Mouse (Mus musculus) embryonic fibroblast, embryonic 13.5 days (primary cell): ENCODE data around the gene BC048562. TPM values are rescaled to one million over a fixed set of nuclear protein-coding genes. Genes with fewer than 3 reads are reported as not detected.

Experiments used
- H3K27ac ChIP-seq: 2 replicates; pipeline ENCODE4 v1.5.1; 2012; ENCODE audit warnings: low read length, control low read depth, inconsistent platforms; ENCODE audit not compliant: insufficient read depth
- H3K4me1 ChIP-seq: 2 replicates; pipeline ENCODE4 v1.6.1; 2011; ENCODE audit warnings: low read length; ENCODE audit not compliant: control insufficient read depth, insufficient read depth
- H3K4me3 ChIP-seq: 2 replicates; pipeline ENCODE4 v1.5.1; 2011; ENCODE audit warnings: mild to moderate bottlenecking, control low read depth, low read length; ENCODE audit not compliant: insufficient read depth
- CTCF ChIP-seq: IDR thresholded peaks from 2 replicates; pipeline ENCODE4 v1.5.1; 2011; ENCODE audit warnings: mild to moderate bottlenecking, control low read depth, low read length, moderate library complexity, borderline replicate concordance; ENCODE audit not compliant: insufficient read depth
- POLR2A ChIP-seq: IDR thresholded peaks from 2 replicates; pipeline ENCODE4 v1.6.1; 2011; ENCODE audit warnings: low read depth, mild to moderate bottlenecking, control low read depth, low read length, moderate library complexity
- polyA plus RNA-seq: library from polyadenylated mRNA; stranded (reverse); fragments of >200 nt; gene quantifications from 2 replicates; pipeline ENCODE4 v1.2.4, GENCODE M21; 2011; ENCODE audit warnings: low read depth; ENCODE audit not compliant: missing spikeins, insufficient read length

Gene BC048562
- polyA plus RNA-seq, 1 experiment = not detected

DNA sequence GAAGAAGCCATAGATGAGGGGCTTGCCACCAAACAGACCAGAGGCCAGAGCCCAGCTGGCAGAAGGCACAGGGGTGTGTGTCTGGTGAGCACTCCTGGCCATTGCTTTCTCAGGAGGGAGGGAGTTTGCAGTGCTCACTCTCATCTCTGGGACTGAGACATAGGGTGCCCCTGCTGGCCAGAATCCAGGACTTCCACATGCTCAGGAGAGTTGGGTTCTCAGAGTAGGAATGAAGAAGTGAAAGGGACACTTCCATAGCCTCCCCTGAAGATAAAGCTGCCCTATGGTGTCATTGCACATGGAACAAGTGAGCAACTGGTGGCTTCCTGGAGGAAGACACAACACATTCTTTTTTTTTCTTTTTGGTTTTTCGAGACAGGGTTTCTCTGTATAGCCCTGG is 38.2 kb downstream of the BC048562 start:
- 0 out of 2 replicates have a peak, but pooled peaks cover 6% of the 10 kb centered on the region for H3K4me1 ChIP-seq
- no peak overlapping the region for H3K4me3 ChIP-seq
- TF ChIP-seq POLR2A = no peak
- no peak for TF ChIP-seq CTCF
- no peak overlapping the region for H3K27ac ChIP-seq

GRCm38 (mm10) chr9:108478638-108479156 is 42.4 kb downstream of the BC048562 start:
- peak overlapping the region; percentile 92 for H3K27ac ChIP-seq
- H3K4me1 ChIP-seq = 0 out of 2 replicates have a peak, but pooled peaks cover 6% of the 10 kb centered on the region
- peak; percentile 74 for TF ChIP-seq POLR2A
- no peak for TF ChIP-seq CTCF
- H3K4me3 ChIP-seq = peak overlapping the region; percentile 38

DNA sequence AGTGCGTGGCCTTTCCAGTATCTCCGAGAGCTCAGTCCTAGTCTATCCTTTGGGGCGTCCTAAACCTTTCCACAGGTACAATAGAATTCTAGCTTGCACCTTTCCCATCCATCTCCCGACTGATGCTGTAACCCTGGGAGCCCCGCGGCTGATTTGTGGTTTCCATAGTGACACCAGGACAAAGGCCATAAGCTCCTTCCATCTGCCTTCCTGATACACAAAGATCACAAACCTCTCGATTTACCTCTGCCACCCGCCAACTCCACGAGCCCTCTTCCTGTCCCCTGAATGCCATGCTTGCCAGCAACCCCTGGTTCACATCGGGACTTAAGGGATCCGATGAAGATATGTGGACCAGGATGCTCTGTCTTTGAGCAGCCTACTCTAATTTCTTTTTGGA is 43.0 kb downstream of the BC048562 start:
- TF ChIP-seq CTCF = no peak
- TF ChIP-seq POLR2A = no peak
- Histone ChIP-seq H3K4me3 (no peak overlapping the region), H3K4me1 (0 out of 2 replicates have a peak, but pooled peaks cover 6% of the 10 kb centered on the region)

GRCm38 (mm10) chr9:108479721-108480351 is 43.6 kb downstream of the BC048562 start, which contains the start of gene Lamb2:
Gene Lamb2, plus strand, starts transcription at chr9:108479736.
- Histone ChIP-seq H3K27ac (peak within 1 kb of the TSS; percentile 92), H3K4me1 (0 out of 2 replicates have a peak, but pooled peaks cover 6% of the 10 kb centered on the region), H3K4me3 (peak within 1 kb of the TSS; percentile 76)
- peak; percentile 98 for TF ChIP-seq POLR2A
- TF ChIP-seq CTCF = no peak

More for the DNA sequence above, 43.0 kb downstream of the BC048562 start:
- no peak overlapping the region; the same call in 1 of the 2 replicates for H3K27ac ChIP-seq

DNA sequence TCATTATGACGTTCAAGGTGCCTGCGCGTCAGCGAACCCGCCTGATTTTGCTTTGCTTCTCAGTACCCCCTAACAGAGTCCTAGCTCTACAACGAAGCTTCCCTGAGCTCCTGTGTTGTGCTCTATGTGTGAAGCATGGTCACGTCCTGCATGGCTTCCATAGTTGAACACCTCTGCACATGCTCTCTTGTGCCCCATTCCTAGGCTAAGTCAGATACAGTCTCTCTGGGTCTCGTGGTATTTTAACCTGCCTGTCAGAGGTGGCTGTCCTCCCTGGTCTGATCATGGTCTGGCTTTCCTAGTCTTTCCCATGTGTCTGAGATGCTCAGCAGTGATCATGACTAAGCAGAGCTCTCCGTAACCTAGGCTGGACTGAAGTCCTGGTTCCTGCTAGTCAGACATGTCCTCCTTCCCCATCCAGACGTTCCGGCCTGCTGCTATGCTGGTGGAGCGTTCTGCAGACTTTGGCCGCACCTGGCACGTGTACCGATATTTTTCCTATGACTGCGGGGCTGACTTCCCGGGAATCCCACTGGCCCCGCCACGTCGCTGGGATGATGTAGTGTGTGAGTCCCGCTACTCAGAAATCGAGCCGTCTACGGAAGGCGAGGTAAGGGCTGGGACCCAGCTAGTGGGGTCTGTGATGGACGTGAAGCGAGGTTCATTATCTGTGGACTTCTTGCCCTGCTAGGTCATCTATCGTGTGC is 44.7 kb downstream of the BC048562 start:
- peak overlapping the region; percentile 76 for H3K4me3 ChIP-seq
- H3K27ac ChIP-seq = no peak overlapping the region
- no peak; the same call in 1 of the 2 replicates for TF ChIP-seq POLR2A
- TF ChIP-seq CTCF = no peak
- 0 out of 2 replicates have a peak, but pooled peaks cover 6% of the 10 kb centered on the region for H3K4me1 ChIP-seq

DNA sequence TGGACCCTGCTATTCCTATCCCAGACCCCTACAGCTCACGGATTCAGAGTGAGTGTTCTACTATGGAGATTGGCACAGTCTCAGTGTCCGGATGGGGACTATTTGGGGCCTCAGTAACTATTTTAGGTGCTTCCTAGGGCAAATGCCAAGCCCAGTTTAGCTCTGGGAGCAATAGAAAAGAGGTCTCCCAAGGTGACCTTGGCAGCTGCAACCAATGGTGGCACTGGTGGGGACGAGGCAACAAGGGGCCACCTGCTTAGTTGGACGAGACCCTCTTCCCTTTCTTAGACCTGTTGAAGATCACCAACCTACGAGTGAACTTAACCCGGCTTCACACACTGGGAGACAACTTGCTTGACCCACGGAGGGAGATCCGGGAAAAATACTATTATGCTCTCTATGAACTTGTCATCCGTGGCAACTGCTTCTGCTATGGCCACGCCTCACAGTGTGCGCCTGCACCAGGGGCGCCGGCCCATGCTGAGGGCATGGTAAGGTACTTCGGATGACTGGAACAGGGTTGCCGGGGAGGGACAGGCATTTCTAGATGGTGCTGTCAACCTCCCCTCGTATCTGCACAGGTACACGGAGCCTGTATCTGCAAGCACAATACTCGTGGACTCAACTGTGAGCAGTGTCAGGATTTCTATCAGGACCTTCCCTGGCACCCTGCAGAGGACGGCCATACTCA is 45.4 kb downstream of the BC048562 start:
- no peak for TF ChIP-seq POLR2A
- no peak for TF ChIP-seq CTCF
- H3K4me1 ChIP-seq = 0 out of 2 replicates have a peak, but pooled peaks cover 6% of the 10 kb centered on the region
- H3K27ac ChIP-seq = no peak overlapping the region
- H3K4me3 ChIP-seq = no peak overlapping the region

GRCm38 (mm10) chr9:108483051-108483790 is 46.9 kb downstream of the BC048562 start:
- H3K4me1 ChIP-seq = 0 out of 2 replicates have a peak, but pooled peaks cover 2% of the 10 kb centered on the region
- no peak for TF ChIP-seq POLR2A
- TF ChIP-seq CTCF = no peak
- no peak overlapping the region for H3K27ac ChIP-seq
- H3K4me3 ChIP-seq = no peak overlapping the region

- Histone ChIP-seq H3K4me1 (0 out of 2 replicates have a peak, but pooled peaks cover 2% of the 10 kb centered on the region), H3K27ac (no peak overlapping the region), H3K4me3 (no peak overlapping the region)
- TF ChIP-seq CTCF = no peak
- TF ChIP-seq POLR2A = no peak
Observed at GRCm38 (mm10) chr9:108484021-108484420, 47.7 kb downstream of the BC048562 start.
